Mouse (Mus musculus) heart, embryonic 16.5 days (tissue): ENCODE measurements around the gene Mrpl46. TPM values are rescaled to one million over a fixed set of nuclear protein-coding genes. Genes with fewer than 3 reads are reported as not detected.

Source experiments
- ATAC-seq: fragments of 200-750 bp; cut with Nextera tagmentation; replicated peaks from 2 replicates; pipeline ENCODE4 v1.8.0; 2017; ENCODE audit warnings: moderate number of reproducible peaks; ENCODE audit not compliant: insufficient read depth, low FRiP score; ENCODE audit errors: extremely low read depth
- H3K27ac ChIP-seq: fragments of 300-500 bp; sonication (generic); 2 replicates; pipeline ENCODE4 v1.5.1; 2014; ENCODE audit warnings: mild to moderate bottlenecking, low read length, control low read depth, moderate library complexity
- H3K27me3 ChIP-seq: fragments of 300-500 bp; sonication (generic); 2 replicates; pipeline ENCODE4 v1.6.1; 2014; ENCODE audit warnings: low read length, mixed read lengths; ENCODE audit not compliant: control insufficient read depth, insufficient read depth
- H3K36me3 ChIP-seq: fragments of 300-500 bp; sonication (generic); 2 replicates; pipeline ENCODE4 v1.6.1; 2014; ENCODE audit not compliant: control insufficient read depth, insufficient read depth
- H3K4me1 ChIP-seq: fragments of 300-500 bp; sonication (generic); 2 replicates; pipeline ENCODE4 v1.6.1; 2014; ENCODE audit warnings: low read length, mixed read lengths; ENCODE audit not compliant: control insufficient read depth, insufficient read depth
- H3K4me2 ChIP-seq: fragments of 300-500 bp; sonication (generic); 2 replicates; pipeline ENCODE4 v1.6.1; 2014; ENCODE audit warnings: low read depth, mild to moderate bottlenecking, control low read depth, low read length
- H3K4me3 ChIP-seq: fragments of 300-500 bp; sonication (generic); 2 replicates; pipeline ENCODE4 v1.5.1; 2014; ENCODE audit warnings: mild to moderate bottlenecking, control low read depth, low read length
- H3K9ac ChIP-seq: fragments of 300-500 bp; sonication (generic); 2 replicates; pipeline ENCODE4 v1.6.1; 2014; ENCODE audit warnings: low read length, control low read depth
- H3K9me3 ChIP-seq: fragments of 300-500 bp; sonication (generic); replicated peaks from 2 replicates; pipeline ENCODE4 v1.6.1; 2016; ENCODE audit warnings: low read length; ENCODE audit not compliant: control insufficient read depth
- WGBS: fragments of 180-500 bp; shearing (Covaris S2); extraction: QIAGEN DNeasy Blood & Tissue Kit; methylation state at CpG from one replicate; pipeline ENCODE4 v1.1.7; 2014; 5-methylcytosine and 5-hydroxymethylcytosine counted together
- polyA plus RNA-seq: library from polyadenylated mRNA; unstranded; fragments of >200 nt; fragmentation: Nextera tagmentation; extraction: Ambion mirVana; gene quantifications from 2 replicates; pipeline ENCODE4 v1.2.1, GENCODE M21; 2015

The Mrpl46 gene
- polyA plus RNA-seq, 1 experiment from 2014 or later, result 64.9 TPM

GRCm38 (mm10) chr7:78753752-78754457 is 29.4 kb downstream of the Mrpl46 start:
- Histone ChIP-seq H3K9ac (no peak overlapping the region), H3K36me3 (no peaks in the 10 kb centered on the region), H3K4me3 (no peak overlapping the region), H3K27me3 (no peaks in the 10 kb centered on the region), H3K4me1 (no peaks in the 10 kb centered on the region), H3K27ac (no peak overlapping the region), H3K9me3 (no peaks in the 10 kb centered on the region), H3K4me2 (no peak overlapping the region)
- no peak for ATAC-seq
- WGBS, result 77% methylated on average over 7 of the region's 7 CpGs

GRCm38 (mm10) chr7:78752961-78753360 is 30.4 kb downstream of the Mrpl46 start:
- Histone ChIP-seq H3K4me1 (no peaks in the 10 kb centered on the region), H3K9ac (no peak overlapping the region), H3K27ac (no peak overlapping the region), H3K36me3 (no peaks in the 10 kb centered on the region), H3K4me2 (no peak overlapping the region), H3K9me3 (no peaks in the 10 kb centered on the region), H3K27me3 (no peaks in the 10 kb centered on the region), H3K4me3 (no peak overlapping the region)
- 74% methylated on average over 4 of the region's 4 CpGs for WGBS
- no peak for ATAC-seq

- no peak for ATAC-seq
- no peak overlapping the region for H3K27ac ChIP-seq
- no peaks in the 10 kb centered on the region for H3K27me3 ChIP-seq
- no peaks in the 10 kb centered on the region for H3K9me3 ChIP-seq
- no peak overlapping the region for H3K9ac ChIP-seq
- H3K4me3 ChIP-seq, result no peak overlapping the region
- H3K4me2 ChIP-seq, result no peak overlapping the region
- WGBS, result 51% methylated on average over 5 of the region's 5 CpGs
- no peaks in the 10 kb centered on the region for H3K36me3 ChIP-seq
- H3K4me1 ChIP-seq, result no peaks in the 10 kb centered on the region
These were observed 39.5 kb downstream of the Mrpl46 start for GRCm38 (mm10) chr7:78743731-78744385.

GRCm38 (mm10) chr7:78739351-78740000 is 43.9 kb downstream of the Mrpl46 start:
- no peak for ATAC-seq
- 81% methylated on average over 8 of the region's 8 CpGs for WGBS
- no peak overlapping the region for H3K9ac ChIP-seq

GRCm38 (mm10) chr7:78737614-78738210 is 45.6 kb downstream of the Mrpl46 start, which contains the start of gene Ntrk3:
TSS of gene Ntrk3 (minus strand) at chr7:78738012.
- no peak within 1 kb of the TSS for H3K9ac ChIP-seq
- peak; percentile 38; the same call in 1 of the 2 replicates for ATAC-seq
- no peak within 1 kb of the TSS for H3K4me3 ChIP-seq
- H3K4me1 ChIP-seq, result no peaks in the 10 kb centered on the region
- no peak within 1 kb of the TSS for H3K4me2 ChIP-seq
- no peaks in the 10 kb centered on the region for H3K27me3 ChIP-seq
- H3K9me3 ChIP-seq, result no peaks in the 10 kb centered on the region
- H3K27ac ChIP-seq, result peak within 1 kb of the TSS; percentile 10; the same call in 1 of the 2 replicates
- 77% methylated on average over 5 of the region's 5 CpGs for WGBS
- no peaks in the 10 kb centered on the region for H3K36me3 ChIP-seq

More at GRCm38 (mm10) chr7:78739351-78740000, 43.9 kb downstream of the Mrpl46 start:
- Histone ChIP-seq H3K4me3 (no peak overlapping the region), H3K36me3 (no peaks in the 10 kb centered on the region), H3K4me2 (no peak overlapping the region), H3K27ac (no peak overlapping the region), H3K4me1 (no peaks in the 10 kb centered on the region), H3K27me3 (no peaks in the 10 kb centered on the region), H3K9me3 (no peaks in the 10 kb centered on the region)

- H3K27me3 ChIP-seq, result no peaks in the 10 kb centered on the region
- H3K27ac ChIP-seq, result no peak overlapping the region; the same call in 1 of the 2 replicates
- WGBS, result 82% methylated on average over 6 of the region's 6 CpGs
- H3K4me3 ChIP-seq, result no peak overlapping the region
- no peaks in the 10 kb centered on the region for H3K4me1 ChIP-seq
- no peaks in the 10 kb centered on the region for H3K9me3 ChIP-seq
- H3K9ac ChIP-seq, result no peak overlapping the region
- H3K4me2 ChIP-seq, result no peak overlapping the region
- ATAC-seq, result peak; percentile 21; the same call in 1 of the 2 replicates
- H3K36me3 ChIP-seq, result no peaks in the 10 kb centered on the region
These were observed 46.1 kb downstream of the Mrpl46 start for GRCm38 (mm10) chr7:78737196-78737595.

- H3K4me3 ChIP-seq, result no peak overlapping the region
- H3K9ac ChIP-seq, result no peak overlapping the region
- no peaks in the 10 kb centered on the region for H3K36me3 ChIP-seq
- H3K9me3 ChIP-seq, result no peaks in the 10 kb centered on the region
- no peak for ATAC-seq
- no peak overlapping the region for H3K27ac ChIP-seq
- no peak overlapping the region for H3K4me2 ChIP-seq
- no peaks in the 10 kb centered on the region for H3K4me1 ChIP-seq
- no peaks in the 10 kb centered on the region for H3K27me3 ChIP-seq
- 76% methylated on average over 8 of the region's 8 CpGs for WGBS
These were observed 51.9 kb downstream of the Mrpl46 start for GRCm38 (mm10) chr7:78731391-78731790.
